Comparison of ENCODE assay signal across 15 mouse cellular contexts in genomic region chr13:43703471-43703870, GRCm38 (mm10).
DNase-seq lines count a peak whose midpoint lies in the region; ATAC-seq and TF ChIP-seq lines count a peak whose summit lies in the region.
"Had no signal": no experiment of that assay in that cellular context is flagged by ENCODE, and none has a peak within 500 bp of the region (broad histone marks: within the 10 kb centered on the region; RNA-seq: fewer than 3 reads in every experiment).

No protein-coding gene starts in this region.

- no peak overlapping the region for H3K4me3 ChIP-seq in kidney, postnatal 0 days (replicated peaks; ENCODE audit: low read depth, low read length)
- no peak overlapping the region for H3K4me3 ChIP-seq in midbrain, postnatal 0 days (ENCODE audit: low read depth, low read length)
- H3K4me3 ChIP-seq in midbrain, embryonic 15.5 days, result no peak overlapping the region
- H3K4me3 ChIP-seq: heart, adult 2 months; lung, embryonic 15.5 days had no signal

- no peak overlapping the region for H3K4me2 ChIP-seq in kidney, postnatal 0 days (ENCODE audit: low read length)
- no peak overlapping the region for H3K4me2 ChIP-seq in midbrain, postnatal 0 days (ENCODE audit: low read depth, low read length, poor library complexity, severe bottlenecking)
- no peak overlapping the region for H3K4me2 ChIP-seq in midbrain, embryonic 15.5 days
- H3K4me2 ChIP-seq: liver, embryonic 11.5 days; lung, embryonic 15.5 days had no signal

- H3K27ac ChIP-seq in kidney, postnatal 0 days, result no peak overlapping the region
- no peak overlapping the region for H3K27ac ChIP-seq in midbrain, postnatal 0 days (ENCODE audit: low read depth, low read length)
- no peak overlapping the region for H3K27ac ChIP-seq in midbrain, embryonic 15.5 days
- H3K27ac ChIP-seq: heart, adult 2 months; lung, embryonic 15.5 days had no signal

- no peaks in the 10 kb centered on the region for H3K9me3 ChIP-seq in kidney, postnatal 0 days (replicated peaks; ENCODE audit: low read length)
- H3K9me3 ChIP-seq in midbrain, postnatal 0 days (ENCODE audit: low read length), result no peaks in the 10 kb centered on the region
- no peaks in the 10 kb centered on the region for H3K9me3 ChIP-seq in midbrain, embryonic 15.5 days
- H3K9me3 ChIP-seq: lung, embryonic 15.5 days had no signal

- H3K27me3 ChIP-seq in kidney, postnatal 0 days (ENCODE audit: insufficient read depth, low read length), result no peaks in the 10 kb centered on the region
- H3K27me3 ChIP-seq in midbrain, postnatal 0 days (ENCODE audit: insufficient read depth, low read length), result no peaks in the 10 kb centered on the region
- no peaks in the 10 kb centered on the region for H3K27me3 ChIP-seq in midbrain, embryonic 15.5 days (replicated peaks)
- H3K27me3 ChIP-seq: lung, embryonic 15.5 days had no signal

- no peak for TF ChIP-seq CTCF in kidney, postnatal 0 days (IDR thresholded peaks at IDR 0.05; ENCODE audit: low read depth)
- no peak for TF ChIP-seq CTCF in midbrain, postnatal 0 days (IDR thresholded peaks at IDR 0.05)

- 0 out of 2 replicates have a peak, but pooled peaks cover 5% of the 10 kb centered on the region for H3K4me1 ChIP-seq in kidney, postnatal 0 days (replicated peaks; ENCODE audit: insufficient read depth, low read length)
- H3K4me1 ChIP-seq in midbrain, postnatal 0 days (ENCODE audit: insufficient read depth, low read length), result no peaks in the 10 kb centered on the region
- no peaks in the 10 kb centered on the region for H3K4me1 ChIP-seq in midbrain, embryonic 15.5 days

- H3K36me3 ChIP-seq in kidney, postnatal 0 days (ENCODE audit: insufficient read depth, low read length), result no peaks in the 10 kb centered on the region
- H3K36me3 ChIP-seq in midbrain, postnatal 0 days (ENCODE audit: insufficient read depth, low read length), result no peaks in the 10 kb centered on the region
- no peaks in the 10 kb centered on the region for H3K36me3 ChIP-seq in midbrain, embryonic 15.5 days (replicated peaks)
- H3K36me3 ChIP-seq: lung, embryonic 15.5 days had no signal

- 20% methylated on average over 7 of the region's 7 CpGs for WGBS in kidney, postnatal 0 days
- WGBS in midbrain, postnatal 0 days, result 45% methylated on average over 7 of the region's 7 CpGs
- WGBS in midbrain, embryonic 15.5 days, result 42% methylated on average over 7 of the region's 7 CpGs

- H3K9ac ChIP-seq in kidney, postnatal 0 days (ENCODE audit: low read depth, low read length), result no peak overlapping the region
- no peak overlapping the region for H3K9ac ChIP-seq in midbrain, postnatal 0 days (replicated peaks; ENCODE audit: low read length, poor library complexity, severe bottlenecking)
- H3K9ac ChIP-seq in midbrain, embryonic 15.5 days, result no peak overlapping the region
- H3K9ac ChIP-seq: lung, embryonic 15.5 days had no signal

- intact Hi-C loops in gastrocnemius, postnatal 14 days (cut with DNase I; ENCODE audit: low total_unique reads), result no loop called here

- peak; percentile 74 for ATAC-seq in kidney, postnatal 0 days (replicated peaks; ENCODE audit: low FRiP score, low read depth)
- ATAC-seq in midbrain, postnatal 0 days (ENCODE audit: low FRiP score), result no peak
- no peak for ATAC-seq in midbrain, embryonic 15.5 days (replicated peaks)
- ATAC-seq in megakaryocyte progenitor cell, adult 5-6 weeks (replicated peaks; ENCODE audit: poor library complexity), result no peak

- DNase-seq in gastrocnemius, postnatal 14 days, result peak; percentile 11
- no peak for DNase-seq in gastrocnemius, adult 18-20 months (ENCODE audit: low spot score)
- DNase-seq in kidney, postnatal 0 days (ENCODE audit: low spot score), result peak; percentile 79
- DNase-seq in kidney, adult 8-10 months, result no peak
- peak; percentile 43 for DNase-seq in midbrain, postnatal 0 days (ENCODE audit: low spot score)
- DNase-seq: adrenal gland, adult 8-10 months; cerebellum, adult 9-10 months; heart, adult 2 months; layer of hippocampus, adult 9-11 months; retina, postnatal 1 day; thymus, adult 18-20 months had no signal

Comparison
In these comparisons a context has a peak if more than half of its experiments do, and no peak if none do; other contexts are left out.
1. DNase-seq: peak in gastrocnemius, postnatal 14 days (single experiment), kidney, postnatal 0 days (single experiment) and midbrain, postnatal 0 days (single experiment); none in gastrocnemius, adult 18-20 months (single experiment) and kidney, adult 8-10 months (0 of 2).